Mouse (Mus musculus) spleen, adult 18-20 months (tissue): Measurements from ENCODE around the gene Acat2.
"Not testable (repeated sequence)": the region's sequence is repeated elsewhere in the genome, so short reads cannot be mapped to it uniquely, and the experiment has no call there.

Source experiments
- DNase-seq, 2 experiments: peaks; one replicate each; pipeline ENCODE4 v3.0.0; 2022; ENCODE audit warnings: mixed read lengths in 2 of 2

Acat2 gene

DNA sequence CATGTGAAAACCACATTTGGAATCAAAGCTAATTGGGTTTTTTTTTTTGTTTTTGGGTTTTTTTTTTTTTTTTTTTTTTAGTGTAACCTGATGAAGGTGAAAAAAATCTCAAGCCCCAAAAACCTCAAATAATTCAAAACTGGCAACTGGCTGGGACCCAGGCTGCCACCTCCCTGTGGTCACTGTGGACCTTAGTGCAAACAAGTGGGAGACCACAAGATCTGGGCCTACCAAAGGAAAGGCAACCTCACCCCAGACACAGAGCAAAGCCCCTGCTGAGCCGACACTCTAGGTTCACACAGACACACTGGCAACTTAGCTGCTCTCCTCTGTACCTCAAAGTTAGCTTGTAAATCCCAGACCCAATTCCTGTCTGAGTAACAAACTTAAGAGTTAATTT, 56.2 kb downstream of the Acat2 start:
- DNase-seq: no peak

DNA sequence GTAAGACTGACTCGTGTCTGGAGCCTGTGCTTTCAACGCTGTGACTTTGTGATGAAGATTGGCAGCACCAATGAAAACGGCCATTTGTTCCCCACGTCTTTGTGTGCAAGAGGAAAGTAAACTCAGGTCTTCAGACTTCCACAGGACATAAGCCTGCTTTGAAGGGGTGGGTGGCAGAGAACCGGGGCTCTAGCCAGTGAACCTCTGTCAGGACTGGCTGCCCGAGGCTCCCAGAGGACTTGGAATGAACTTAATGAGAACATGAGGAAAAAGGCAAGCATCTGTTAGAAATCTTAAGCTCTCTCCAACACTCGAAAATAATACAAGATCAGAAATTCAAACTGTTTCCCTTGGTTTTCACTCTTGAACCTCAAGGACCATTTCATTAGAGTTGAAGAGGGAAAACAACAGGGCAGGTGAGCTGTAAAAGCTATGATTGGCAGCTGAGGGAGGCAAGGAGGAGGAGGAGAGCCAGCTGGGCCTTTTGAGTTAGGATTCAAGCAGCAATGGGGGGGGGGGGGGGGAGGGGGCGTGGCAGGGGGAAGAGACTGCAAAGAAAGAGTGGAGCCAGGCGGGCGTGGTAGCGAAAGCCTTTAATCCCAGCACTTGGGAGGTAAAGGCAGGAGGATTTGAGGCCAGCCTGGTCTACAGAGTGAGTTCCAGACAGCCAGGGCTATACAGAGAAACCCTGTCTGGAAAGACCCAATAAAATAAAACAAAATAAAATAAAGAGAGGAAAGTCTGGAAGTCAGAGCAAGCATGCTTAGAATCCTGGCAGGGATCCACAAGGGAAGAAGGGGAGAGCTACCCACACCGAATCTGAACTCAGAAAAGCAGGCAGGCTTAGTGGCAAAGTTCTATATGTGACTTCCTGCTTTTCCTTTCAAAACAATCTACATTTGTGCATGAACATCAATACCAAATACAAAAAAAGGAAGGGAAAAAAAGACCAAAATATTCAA, 56.9 kb downstream of the Acat2 start:
- no peak for DNase-seq

DNA sequence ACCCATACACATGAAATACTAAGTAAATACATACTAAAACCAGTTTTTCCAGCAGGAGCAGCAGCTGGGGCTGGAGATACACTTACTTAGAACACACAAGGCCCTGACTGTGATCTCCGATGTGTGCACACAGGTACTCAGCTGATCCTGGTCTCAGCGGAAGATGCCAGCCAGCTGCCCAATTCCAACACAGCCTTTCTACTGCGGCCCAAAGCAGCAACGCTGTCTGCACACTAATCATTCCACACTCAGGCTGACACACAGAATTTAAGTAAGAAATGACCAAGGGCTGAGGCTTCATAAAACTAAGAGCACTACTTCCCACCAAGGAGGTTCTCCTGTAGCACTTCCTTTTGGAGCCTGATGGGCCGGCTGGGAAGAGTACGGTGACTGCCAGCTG, 58.3 kb downstream of the Acat2 start:
- DNase-seq: no peak

DNA sequence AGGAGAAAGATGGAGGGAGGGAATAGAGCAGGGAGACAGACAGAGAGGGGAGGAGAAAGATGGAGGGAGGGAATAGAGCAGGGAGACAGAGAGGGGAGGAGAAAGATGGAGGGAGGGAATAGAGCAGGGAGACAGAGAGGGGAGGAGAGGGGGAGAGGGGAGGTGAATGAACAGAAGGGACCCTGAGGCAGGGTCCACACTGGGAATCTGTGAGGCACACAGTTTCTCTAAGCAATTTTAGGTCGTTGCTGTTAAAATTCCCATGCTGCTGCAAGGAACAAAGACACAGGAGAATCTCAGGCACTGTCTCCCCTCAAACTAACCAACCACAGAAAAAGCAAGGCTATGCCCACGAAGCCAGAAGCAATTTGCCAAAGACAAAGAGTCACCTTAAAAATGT, 61.9 kb downstream of the Acat2 start:
- DNase-seq: not testable (repeated sequence)

- DNase-seq: no peak
Measured at GRCm38 (mm10) chr17:12897674-12898073, 62.9 kb downstream of the Acat2 start.
